Mouse (Mus musculus): ENCODE results near the gene Synrg. TPM values are rescaled to one million over a fixed set of nuclear protein-coding genes. Genes with fewer than 3 reads are reported as not detected.

The Synrg gene
- polyA plus RNA-seq, 1 experiment from 2014 or later, result 11.8 TPM

DNA sequence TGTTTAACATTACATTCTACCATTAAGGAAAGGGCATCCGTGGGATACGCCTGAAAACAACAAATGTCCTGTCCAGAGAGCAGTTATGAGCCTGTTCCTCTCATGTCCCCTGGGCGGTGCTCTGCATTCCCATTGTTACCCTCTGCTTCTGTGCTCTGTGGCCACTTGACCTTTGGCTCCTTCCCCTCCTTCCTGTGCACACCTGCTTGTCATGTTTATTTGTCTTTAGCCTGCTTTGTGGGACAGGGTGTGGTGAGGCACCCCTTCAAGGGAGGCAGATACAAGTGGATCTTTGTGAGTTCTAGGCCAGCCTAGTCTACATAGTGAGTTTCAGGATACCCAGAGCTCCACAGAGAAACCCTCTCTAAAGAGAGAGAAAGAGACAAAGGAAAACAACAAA, 30.3 kb downstream of the Synrg start:
- no peak for ATAC-seq (ENCODE audit: insufficient number of reproducible peaks, insufficient read depth, low FRiP score, low TSS enrichment)
- H3K27me3 ChIP-seq, result no peaks in the 10 kb centered on the region
- H3K4me2 ChIP-seq (replicated peaks), result no peak overlapping the region
- H3K9me3 ChIP-seq, result no peaks in the 10 kb centered on the region
- no peak overlapping the region for H3K27ac ChIP-seq
- H3K36me3 ChIP-seq, result peaks cover 22% of the 10 kb centered on the region
- WGBS, result 80% methylated on average over 3 of the region's 3 CpGs
- no peak overlapping the region for H3K4me3 ChIP-seq
- H3K9ac ChIP-seq, result no peak overlapping the region
- no peaks in the 10 kb centered on the region for H3K4me1 ChIP-seq

DNA sequence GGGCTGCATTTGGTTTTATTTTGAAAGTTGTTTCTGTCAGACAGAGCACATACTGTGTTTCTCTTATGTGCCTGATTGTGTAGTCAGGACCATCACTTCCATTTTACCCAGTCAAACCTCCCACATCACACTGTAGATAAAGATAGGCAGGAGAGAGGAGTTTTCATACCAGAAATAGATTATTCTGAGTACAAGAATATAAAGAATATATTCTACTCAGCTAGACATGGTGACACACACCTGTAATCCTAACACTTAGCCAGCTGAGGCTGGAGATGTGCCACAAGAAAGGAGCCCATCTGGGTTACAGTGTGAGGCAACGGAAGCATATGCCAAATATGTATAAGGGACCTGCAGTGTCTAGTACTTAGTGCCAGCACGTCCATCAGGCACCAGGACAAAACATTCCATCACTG, 31.3 kb downstream of the Synrg start:
- no peaks in the 10 kb centered on the region for H3K9me3 ChIP-seq
- no peak overlapping the region for H3K4me3 ChIP-seq
- H3K27ac ChIP-seq, result no peak overlapping the region
- H3K9ac ChIP-seq, result no peak overlapping the region
- no peak overlapping the region for H3K4me2 ChIP-seq (replicated peaks)
- no peaks in the 10 kb centered on the region for H3K4me1 ChIP-seq
- no peak for ATAC-seq (ENCODE audit: insufficient number of reproducible peaks, insufficient read depth, low FRiP score, low TSS enrichment)
- H3K27me3 ChIP-seq, result no peaks in the 10 kb centered on the region
- peaks cover 22% of the 10 kb centered on the region for H3K36me3 ChIP-seq
- WGBS, result 90% methylated on average over 2 of the region's 2 CpGs

DNA sequence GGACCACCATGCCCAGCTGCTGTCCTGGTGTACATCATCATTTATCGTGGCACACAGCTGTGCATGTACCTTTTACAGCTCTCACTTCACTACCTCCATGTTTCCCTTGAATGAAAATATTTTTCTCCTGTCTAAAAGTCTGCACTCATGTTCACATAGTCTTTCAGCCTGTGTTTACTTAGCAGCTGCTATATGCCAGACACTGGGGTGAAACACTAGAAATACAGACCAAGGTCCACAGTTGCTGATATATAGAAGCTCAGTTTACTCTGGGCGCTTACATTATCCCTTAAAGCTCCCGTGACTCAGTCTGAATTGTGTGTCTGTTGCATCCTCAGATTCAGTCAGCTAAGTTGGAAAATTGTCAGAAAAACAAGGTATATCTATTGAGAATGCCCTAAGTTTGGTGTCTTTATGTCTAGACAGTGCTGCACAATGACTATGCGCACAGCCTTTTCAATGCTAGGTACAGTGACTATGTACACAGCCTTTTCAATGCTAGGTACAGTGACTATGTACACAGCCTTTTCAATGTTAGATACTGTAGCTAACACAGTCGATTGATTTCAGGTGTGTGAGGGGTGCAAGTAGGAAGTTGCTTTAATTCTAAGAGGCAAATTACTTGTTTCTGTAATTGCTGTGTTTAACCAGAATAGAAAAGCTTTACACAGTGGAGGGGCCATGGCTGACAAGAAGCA, 33.1 kb downstream of the Synrg start:
- H3K36me3 ChIP-seq, result peaks cover 25% of the 10 kb centered on the region
- no peaks in the 10 kb centered on the region for H3K27me3 ChIP-seq
- 86% methylated on average over 5 of the region's 5 CpGs for WGBS
- H3K27ac ChIP-seq, result no peak overlapping the region
- no peak overlapping the region for H3K4me3 ChIP-seq
- H3K9me3 ChIP-seq, result no peaks in the 10 kb centered on the region
- no peak overlapping the region for H3K9ac ChIP-seq
- H3K4me2 ChIP-seq (replicated peaks), result no peak overlapping the region
- no peaks in the 10 kb centered on the region for H3K4me1 ChIP-seq
- ATAC-seq (ENCODE audit: insufficient number of reproducible peaks, insufficient read depth, low FRiP score, low TSS enrichment), result no peak

DNA sequence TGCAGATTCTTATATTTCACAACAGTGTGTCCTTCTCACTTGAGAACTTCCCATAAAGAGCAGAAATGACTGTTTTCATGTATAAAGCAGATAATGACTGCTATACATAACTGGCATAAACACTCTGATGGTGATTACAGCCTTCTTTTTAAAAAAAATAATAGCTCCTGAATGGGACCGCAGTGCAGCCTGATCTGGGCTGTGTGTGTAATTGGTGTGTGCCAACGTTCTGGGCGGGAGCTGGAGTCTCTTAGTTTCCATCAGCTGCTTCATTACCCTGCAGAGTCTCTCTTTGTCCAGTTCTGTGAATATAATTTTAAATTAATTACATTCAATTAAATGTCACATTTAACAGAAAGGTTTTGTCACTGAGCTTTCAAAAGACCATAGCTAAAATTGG, 34.8 kb downstream of the Synrg start:
- ATAC-seq (ENCODE audit: insufficient number of reproducible peaks, insufficient read depth, low FRiP score, low TSS enrichment), result no peak
- H3K9ac ChIP-seq, result no peak overlapping the region
- no peaks in the 10 kb centered on the region for H3K27me3 ChIP-seq
- H3K27ac ChIP-seq, result no peak overlapping the region
- no peaks in the 10 kb centered on the region for H3K9me3 ChIP-seq
- no peak overlapping the region for H3K4me3 ChIP-seq
- no peaks in the 10 kb centered on the region for H3K4me1 ChIP-seq
- no peak overlapping the region for H3K4me2 ChIP-seq (replicated peaks)
- peaks cover 29% of the 10 kb centered on the region for H3K36me3 ChIP-seq
- 83% methylated on average over 3 of the region's 3 CpGs for WGBS

DNA sequence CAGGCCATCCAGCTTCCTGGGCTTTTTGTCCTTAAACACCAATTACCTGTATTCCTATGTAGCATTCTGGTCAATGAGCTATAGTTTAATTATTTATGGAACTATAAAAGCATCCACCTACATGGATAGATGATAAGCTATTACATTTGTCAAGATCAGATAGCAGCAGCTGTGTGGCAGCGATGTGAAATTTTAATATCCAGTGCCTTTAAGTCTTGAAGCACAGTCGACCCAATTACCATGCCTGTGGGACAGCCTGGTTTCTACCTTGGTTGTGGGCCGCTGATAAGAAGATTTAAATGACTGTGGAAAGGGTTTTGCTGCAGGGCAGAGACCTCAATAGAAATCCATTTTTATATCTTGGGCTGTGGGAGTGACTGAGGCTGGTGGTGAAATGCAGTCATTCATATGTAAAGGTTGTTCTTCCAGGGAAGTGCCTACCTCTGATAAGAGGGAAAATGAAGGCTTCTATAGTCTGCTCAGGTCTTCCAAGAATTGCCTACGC, 35.2 kb downstream of the Synrg start:
- no peak for ATAC-seq (ENCODE audit: insufficient number of reproducible peaks, insufficient read depth, low FRiP score, low TSS enrichment)
- Histone ChIP-seq H3K4me1 (no peaks in the 10 kb centered on the region), H3K27ac (no peak overlapping the region), H3K9ac (no peak overlapping the region), H3K27me3 (no peaks in the 10 kb centered on the region), H3K4me2 (replicated peaks) (no peak overlapping the region), H3K36me3 (peaks cover 34% of the 10 kb centered on the region), H3K4me3 (no peak overlapping the region), H3K9me3 (no peaks in the 10 kb centered on the region)
- WGBS, result 89% methylated on average over 4 of the region's 4 CpGs

DNA sequence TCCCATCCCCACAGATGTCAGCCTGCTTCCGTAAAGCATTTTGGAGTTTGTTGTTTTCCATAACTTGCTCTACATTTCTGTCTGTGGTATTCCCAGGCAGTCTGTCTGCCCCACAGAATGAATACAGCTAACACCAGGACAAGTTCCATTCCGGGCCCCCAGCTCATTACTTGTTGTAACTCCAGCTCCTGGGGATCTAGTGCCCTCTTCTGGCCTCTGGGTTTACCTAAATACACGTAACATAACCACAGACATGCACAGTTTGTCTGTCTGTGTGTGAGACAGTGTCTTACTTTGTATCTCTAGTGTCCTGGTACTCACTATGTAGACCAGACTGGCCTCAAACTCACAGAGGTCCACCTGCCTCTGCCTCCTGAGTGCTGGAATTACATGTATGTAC, 37.0 kb downstream of the Synrg start:
- Histone ChIP-seq H3K36me3 (peaks cover 25% of the 10 kb centered on the region; the same call in 1 of the 2 replicates), H3K4me3 (no peak overlapping the region), H3K27ac (no peak overlapping the region), H3K4me1 (no peaks in the 10 kb centered on the region), H3K4me2 (replicated peaks) (no peak overlapping the region), H3K9ac (no peak overlapping the region), H3K27me3 (no peaks in the 10 kb centered on the region), H3K9me3 (no peaks in the 10 kb centered on the region)
- ATAC-seq (ENCODE audit: insufficient number of reproducible peaks, insufficient read depth, low FRiP score, low TSS enrichment), result no peak
- 84% methylated on average over 3 of the region's 3 CpGs for WGBS

GRCm38 (mm10) chr11:84003986-84004385, 39.8 kb downstream of the Synrg start:
- 80% methylated on average over 6 of the region's 6 CpGs for WGBS
- Histone ChIP-seq H3K36me3 (peaks cover 27% of the 10 kb centered on the region), H3K4me2 (replicated peaks) (no peak overlapping the region)

GRCm38 (mm10) chr11:84009001-84009400, 44.8 kb downstream of the Synrg start:
- H3K27me3 ChIP-seq, result no peaks in the 10 kb centered on the region
- no peak overlapping the region for H3K4me2 ChIP-seq (replicated peaks)
- H3K27ac ChIP-seq, result no peak overlapping the region
- no peak for ATAC-seq (ENCODE audit: insufficient number of reproducible peaks, insufficient read depth, low FRiP score, low TSS enrichment)
- H3K4me1 ChIP-seq, result peaks cover 4% of the 10 kb centered on the region; the same call in 1 of the 2 replicates
- H3K9ac ChIP-seq, result no peak overlapping the region
- WGBS, result 79% methylated on average over 9 of the region's 9 CpGs
- no peak overlapping the region for H3K4me3 ChIP-seq
- peaks cover 28% of the 10 kb centered on the region for H3K36me3 ChIP-seq
- no peaks in the 10 kb centered on the region for H3K9me3 ChIP-seq

More at GRCm38 (mm10) chr11:84003986-84004385, 39.8 kb downstream of the Synrg start:
- ATAC-seq (ENCODE audit: insufficient number of reproducible peaks, insufficient read depth, low FRiP score, low TSS enrichment), result no peak
- no peaks in the 10 kb centered on the region for H3K4me1 ChIP-seq
- no peak overlapping the region for H3K4me3 ChIP-seq
- H3K27me3 ChIP-seq, result no peaks in the 10 kb centered on the region
- H3K9ac ChIP-seq, result no peak overlapping the region
- no peaks in the 10 kb centered on the region for H3K9me3 ChIP-seq
- H3K27ac ChIP-seq, result no peak overlapping the region

DNA sequence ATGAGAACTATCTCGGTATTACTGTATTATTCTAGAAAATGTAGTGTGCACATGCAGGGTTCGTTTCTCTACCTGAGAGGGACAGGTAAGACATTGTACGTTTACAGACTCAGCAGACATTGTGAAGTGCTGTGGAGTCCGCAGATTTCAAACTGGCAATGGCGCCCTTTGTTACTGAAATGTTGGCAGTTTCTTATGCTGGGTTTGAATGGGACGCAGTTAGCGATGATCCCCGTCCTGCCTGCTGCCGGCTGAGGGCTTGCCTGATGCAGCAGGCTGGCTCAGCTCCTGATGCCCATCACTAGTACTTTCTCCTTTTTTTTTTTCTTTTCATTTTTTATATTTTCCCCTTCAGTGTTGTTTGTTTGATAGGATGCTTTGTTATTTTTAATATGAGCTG, 46.2 kb downstream of the Synrg start:
- H3K4me2 ChIP-seq (replicated peaks), result no peak overlapping the region
- H3K9me3 ChIP-seq, result no peaks in the 10 kb centered on the region
- H3K9ac ChIP-seq, result no peak overlapping the region
- no peak for ATAC-seq (ENCODE audit: insufficient number of reproducible peaks, insufficient read depth, low FRiP score, low TSS enrichment)
- 79% methylated on average over 9 of the region's 9 CpGs for WGBS
- H3K4me1 ChIP-seq, result peaks cover 4% of the 10 kb centered on the region; the same call in 1 of the 2 replicates
- H3K27ac ChIP-seq, result no peak overlapping the region
- H3K4me3 ChIP-seq, result no peak overlapping the region
- H3K27me3 ChIP-seq, result no peaks in the 10 kb centered on the region
- H3K36me3 ChIP-seq, result peaks cover 19% of the 10 kb centered on the region

- WGBS, result 28% methylated on average over 12 of the region's 12 CpGs
- H3K9ac ChIP-seq, result no peak overlapping the region
- peaks cover 4% of the 10 kb centered on the region; the same call in 1 of the 2 replicates for H3K4me1 ChIP-seq
- no peaks in the 10 kb centered on the region for H3K27me3 ChIP-seq
- H3K36me3 ChIP-seq, result peaks cover 19% of the 10 kb centered on the region
- no peak overlapping the region for H3K4me3 ChIP-seq
- no peak overlapping the region for H3K27ac ChIP-seq
- no peak overlapping the region for H3K4me2 ChIP-seq (replicated peaks)
- no peaks in the 10 kb centered on the region for H3K9me3 ChIP-seq
- ATAC-seq (ENCODE audit: insufficient number of reproducible peaks, insufficient read depth, low FRiP score, low TSS enrichment), result no peak
These were observed 46.8 kb downstream of the Synrg start for GRCm38 (mm10) chr11:84011050-84011449.

DNA sequence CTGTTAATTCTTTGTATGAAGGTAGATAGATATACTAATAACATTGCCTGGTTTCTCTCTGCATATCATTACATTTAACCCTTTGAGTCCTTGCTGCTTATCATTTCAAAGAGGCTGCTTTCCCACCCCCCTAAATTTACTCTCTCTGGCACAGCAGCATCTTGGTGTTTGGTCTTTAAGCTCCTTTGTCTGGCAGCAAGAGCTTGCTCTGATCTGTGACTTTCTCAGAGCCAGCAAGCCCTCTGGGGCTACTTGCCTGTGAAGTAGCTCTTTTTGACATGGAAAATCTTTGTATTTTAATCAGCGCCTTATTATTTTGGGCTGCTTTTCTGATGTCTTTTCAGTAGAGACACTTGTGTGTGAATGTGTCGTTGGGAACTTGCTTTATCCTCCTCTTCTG, 47.3 kb downstream of the Synrg start:
- Histone ChIP-seq H3K27me3 (no peaks in the 10 kb centered on the region), H3K4me3 (no peak overlapping the region), H3K9ac (no peak overlapping the region), H3K36me3 (peaks cover 19% of the 10 kb centered on the region), H3K4me2 (replicated peaks) (no peak overlapping the region), H3K27ac (no peak overlapping the region), H3K4me1 (peaks cover 4% of the 10 kb centered on the region; the same call in 1 of the 2 replicates), H3K9me3 (no peaks in the 10 kb centered on the region)
- ATAC-seq (ENCODE audit: insufficient number of reproducible peaks, insufficient read depth, low FRiP score, low TSS enrichment), result no peak
- WGBS, result 27% methylated on average over 2 of the region's 2 CpGs

DNA sequence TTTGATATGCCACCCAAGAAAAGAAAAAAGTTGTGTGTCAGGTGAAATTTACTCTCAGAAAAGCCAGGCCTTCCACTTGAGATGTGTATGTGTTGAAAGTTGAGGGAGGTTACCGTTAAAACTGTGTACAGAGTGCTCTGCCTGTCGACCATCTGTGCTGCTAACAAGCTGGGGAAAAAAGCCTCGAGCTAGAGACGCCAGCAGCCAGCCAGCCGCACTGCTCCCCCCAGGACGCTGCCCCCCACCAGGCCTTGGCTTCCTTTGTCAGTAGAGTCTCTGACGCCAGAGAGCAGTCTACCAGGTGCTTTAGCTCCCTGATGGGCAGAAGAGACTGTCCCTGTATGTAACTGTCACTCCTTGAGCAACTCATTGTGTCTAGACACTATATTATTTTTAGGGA, 48.9 kb downstream of the Synrg start:
- Histone ChIP-seq H3K9ac (no peak overlapping the region), H3K9me3 (no peaks in the 10 kb centered on the region), H3K4me1 (peaks cover 4% of the 10 kb centered on the region; the same call in 1 of the 2 replicates), H3K4me3 (no peak overlapping the region), H3K4me2 (replicated peaks) (no peak overlapping the region), H3K36me3 (peaks cover 17% of the 10 kb centered on the region), H3K27me3 (no peaks in the 10 kb centered on the region), H3K27ac (no peak overlapping the region)
- ATAC-seq (ENCODE audit: insufficient number of reproducible peaks, insufficient read depth, low FRiP score, low TSS enrichment), result no peak
- WGBS, result 9% methylated on average over 7 of the region's 7 CpGs
